Mouse (Mus musculus) erythroblast, embryonic 14.5 days (primary cell): ENCODE measurements around the gene Dop1a.

Experiments
- GATA1 ChIP-seq: IDR thresholded peaks from 2 replicates; pipeline ENCODE4 v1.6.1; 2012; ENCODE audit warnings: low read length, inconsistent platforms, mixed read lengths
- TAL1 ChIP-seq: IDR thresholded peaks from 3 replicates; pipeline ENCODE4 v1.6.1; 2012; ENCODE audit warnings: low read length, inconsistent platforms, mixed read lengths

DNA sequence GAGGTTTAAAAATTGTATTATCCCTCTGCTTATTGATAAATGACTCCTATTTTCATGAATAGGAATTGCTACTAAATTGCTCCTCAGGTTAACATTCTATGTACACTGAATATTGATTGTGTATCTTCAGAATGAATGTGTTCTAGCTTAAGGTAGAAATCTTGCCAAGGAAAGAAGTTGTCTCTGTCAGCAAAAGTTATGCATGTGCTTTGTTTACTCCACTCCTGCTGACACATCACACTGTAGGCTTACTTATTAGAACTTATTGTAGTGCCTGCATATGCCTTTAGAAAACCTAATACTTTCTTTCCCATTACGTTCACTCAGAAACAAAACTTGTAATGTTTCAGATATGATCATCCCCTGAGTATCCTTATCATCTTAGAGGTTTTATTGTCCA lies 15.3 kb downstream of the Dop1a start:
- TF ChIP-seq TAL1: no peak
- TF ChIP-seq GATA1: no peak
